Mouse (Mus musculus): ENCODE measurements at regions not wholly inside any gene's neighbourhood (a gene's known extent, or its start where the extent isn't known, plus 50 kb on each side); places are given as distances from the start of the nearest gene placed in this dataset.

- ATAC-seq (ENCODE audit: low FRiP score), result no peak
- no peaks in the 10 kb centered on the region for H3K9me3 ChIP-seq
- 95% methylated on average over 9 of the region's 9 CpGs for WGBS
- no peak overlapping the region for H3K9ac ChIP-seq
- H3K4me2 ChIP-seq, result no peak overlapping the region
- no peaks in the 10 kb centered on the region for H3K4me1 ChIP-seq
- H3K4me3 ChIP-seq (replicated peaks), result no peak overlapping the region
- H3K36me3 ChIP-seq (replicated peaks), result no peaks in the 10 kb centered on the region
- H3K27me3 ChIP-seq, result no peaks in the 10 kb centered on the region
- H3K27ac ChIP-seq, result no peak overlapping the region
Observed at GRCm38 (mm10) chr14:105403256-105403655, 144.9 kb downstream of the Ndfip2 start.

GRCm38 (mm10) chr14:105402556-105402955, 144.2 kb downstream of the Ndfip2 start:
- Histone ChIP-seq H3K36me3 (replicated peaks) (no peaks in the 10 kb centered on the region), H3K27ac (no peak overlapping the region), H3K9ac (no peak overlapping the region), H3K27me3 (no peaks in the 10 kb centered on the region), H3K9me3 (no peaks in the 10 kb centered on the region), H3K4me3 (replicated peaks) (no peak overlapping the region), H3K4me1 (no peaks in the 10 kb centered on the region), H3K4me2 (no peak overlapping the region)
- 95% methylated on average over 10 of the region's 10 CpGs for WGBS
- ATAC-seq (ENCODE audit: low FRiP score), result no peak

GRCm38 (mm10) chr14:105397467-105397866, 139.1 kb downstream of the Ndfip2 start:
- 34% methylated on average over 8 of the region's 8 CpGs for WGBS

GRCm38 (mm10) chr14:105392079-105392813, 133.9 kb downstream of the Ndfip2 start:
- no peak overlapping the region for H3K9ac ChIP-seq
- no peak overlapping the region for H3K4me2 ChIP-seq
- no peak overlapping the region for H3K27ac ChIP-seq
- no peak for ATAC-seq (ENCODE audit: low FRiP score)
- no peak overlapping the region for H3K4me3 ChIP-seq (replicated peaks)
- no peaks in the 10 kb centered on the region for H3K9me3 ChIP-seq
- H3K36me3 ChIP-seq (replicated peaks), result no peaks in the 10 kb centered on the region
- peaks cover 8% of the 10 kb centered on the region; the same call in 1 of the 2 replicates for H3K27me3 ChIP-seq
- H3K4me1 ChIP-seq, result no peaks in the 10 kb centered on the region; the same call in 1 of the 2 replicates
- 87% methylated on average over 21 of the region's 21 CpGs for WGBS

More at GRCm38 (mm10) chr14:105397467-105397866, 139.1 kb downstream of the Ndfip2 start:
- ATAC-seq (ENCODE audit: low FRiP score), result peak; percentile 80; the same call in 1 of the 2 replicates
- no peak overlapping the region for H3K9ac ChIP-seq
- H3K36me3 ChIP-seq (replicated peaks), result no peaks in the 10 kb centered on the region
- H3K4me2 ChIP-seq, result no peak overlapping the region
- H3K4me3 ChIP-seq (replicated peaks), result no peak overlapping the region
- no peaks in the 10 kb centered on the region for H3K9me3 ChIP-seq
- H3K4me1 ChIP-seq, result no peaks in the 10 kb centered on the region; the same call in 1 of the 2 replicates
- peaks cover 8% of the 10 kb centered on the region; the same call in 1 of the 2 replicates for H3K27me3 ChIP-seq
- no peak overlapping the region for H3K27ac ChIP-seq

- Histone ChIP-seq H3K4me1 (no peaks in the 10 kb centered on the region; the same call in 1 of the 2 replicates), H3K4me3 (replicated peaks) (no peak overlapping the region), H3K36me3 (replicated peaks) (no peaks in the 10 kb centered on the region), H3K9me3 (no peaks in the 10 kb centered on the region), H3K27ac (no peak overlapping the region), H3K4me2 (no peak overlapping the region), H3K27me3 (peaks cover 6% of the 10 kb centered on the region; the same call in 1 of the 2 replicates), H3K9ac (no peak overlapping the region)
- WGBS, result 91% methylated on average over 11 of the region's 11 CpGs
- no peak for ATAC-seq (ENCODE audit: low FRiP score)
Observed at GRCm38 (mm10) chr14:105391430-105391829, 133.1 kb downstream of the Ndfip2 start.

- H3K4me1 ChIP-seq, result no peaks in the 10 kb centered on the region
- no peak overlapping the region for H3K4me3 ChIP-seq (replicated peaks)
- H3K27me3 ChIP-seq, result no peaks in the 10 kb centered on the region
- H3K9ac ChIP-seq, result no peak overlapping the region
- ATAC-seq (ENCODE audit: low FRiP score), result no peak
- WGBS, result 75% methylated on average over 4 of the region's 4 CpGs
- H3K4me2 ChIP-seq, result no peak overlapping the region
- no peaks in the 10 kb centered on the region for H3K9me3 ChIP-seq
- H3K27ac ChIP-seq, result no peak overlapping the region
- H3K36me3 ChIP-seq (replicated peaks), result no peaks in the 10 kb centered on the region
Observed at GRCm38 (mm10) chr14:105385119-105385518, 126.7 kb downstream of the Ndfip2 start.

- Histone ChIP-seq H3K4me1 (no peaks in the 10 kb centered on the region), H3K4me2 (no peak overlapping the region), H3K27ac (no peak overlapping the region), H3K36me3 (replicated peaks) (no peaks in the 10 kb centered on the region), H3K27me3 (no peaks in the 10 kb centered on the region), H3K4me3 (replicated peaks) (no peak overlapping the region), H3K9me3 (no peaks in the 10 kb centered on the region), H3K9ac (no peak overlapping the region)
- 83% methylated on average over 5 of the region's 5 CpGs for WGBS
- no peak for ATAC-seq (ENCODE audit: low FRiP score)
Observed at GRCm38 (mm10) chr14:105383382-105383781, 125.0 kb downstream of the Ndfip2 start.

GRCm38 (mm10) chr14:105380101-105380500, 121.7 kb downstream of the Ndfip2 start:
- Histone ChIP-seq H3K36me3 (replicated peaks) (no peaks in the 10 kb centered on the region), H3K27me3 (no peaks in the 10 kb centered on the region), H3K9me3 (no peaks in the 10 kb centered on the region), H3K4me1 (no peaks in the 10 kb centered on the region), H3K9ac (no peak overlapping the region), H3K4me3 (replicated peaks) (no peak overlapping the region), H3K4me2 (no peak overlapping the region), H3K27ac (no peak overlapping the region)
- no peak for ATAC-seq (ENCODE audit: low FRiP score)
- 88% methylated on average over 4 of the region's 4 CpGs for WGBS

GRCm38 (mm10) chr14:105377770-105378169, 119.4 kb downstream of the Ndfip2 start:
- Histone ChIP-seq H3K9ac (no peak overlapping the region), H3K9me3 (no peaks in the 10 kb centered on the region), H3K4me3 (replicated peaks) (no peak overlapping the region), H3K36me3 (replicated peaks) (no peaks in the 10 kb centered on the region), H3K4me2 (no peak overlapping the region), H3K27ac (no peak overlapping the region), H3K4me1 (no peaks in the 10 kb centered on the region), H3K27me3 (no peaks in the 10 kb centered on the region)
- WGBS, result 47% methylated on average over 5 of the region's 5 CpGs
- ATAC-seq (ENCODE audit: low FRiP score), result no peak

- H3K9me3 ChIP-seq, result no peaks in the 10 kb centered on the region
- 83% methylated on average over 4 of the region's 4 CpGs for WGBS
- ATAC-seq (ENCODE audit: low FRiP score), result no peak
Observed at GRCm38 (mm10) chr14:105377035-105377621, 118.8 kb downstream of the Ndfip2 start.

GRCm38 (mm10) chr14:105369637-105370435, 111.5 kb downstream of the Ndfip2 start:
- no peak overlapping the region for H3K9ac ChIP-seq
- ATAC-seq (ENCODE audit: low FRiP score), result no peak
- no peaks in the 10 kb centered on the region; the same call in 1 of the 2 replicates for H3K27me3 ChIP-seq
- no peaks in the 10 kb centered on the region for H3K9me3 ChIP-seq
- H3K4me2 ChIP-seq, result no peak overlapping the region
- 87% methylated on average over 5 of the region's 5 CpGs for WGBS
- H3K4me1 ChIP-seq, result no peaks in the 10 kb centered on the region
- no peak overlapping the region for H3K4me3 ChIP-seq (replicated peaks)
- no peaks in the 10 kb centered on the region for H3K36me3 ChIP-seq (replicated peaks)
- H3K27ac ChIP-seq, result no peak overlapping the region

More at GRCm38 (mm10) chr14:105377035-105377621, 118.8 kb downstream of the Ndfip2 start:
- H3K4me2 ChIP-seq, result no peak overlapping the region
- H3K27me3 ChIP-seq, result no peaks in the 10 kb centered on the region
- no peak overlapping the region for H3K9ac ChIP-seq
- no peak overlapping the region for H3K4me3 ChIP-seq (replicated peaks)
- no peaks in the 10 kb centered on the region for H3K36me3 ChIP-seq (replicated peaks)
- H3K27ac ChIP-seq, result no peak overlapping the region
- no peaks in the 10 kb centered on the region for H3K4me1 ChIP-seq

GRCm38 (mm10) chr14:105360530-105360929, 102.2 kb downstream of the Ndfip2 start:
- H3K27me3 ChIP-seq, result no peaks in the 10 kb centered on the region
- H3K27ac ChIP-seq, result no peak overlapping the region
- H3K9ac ChIP-seq, result no peak overlapping the region
- H3K36me3 ChIP-seq (replicated peaks), result no peaks in the 10 kb centered on the region
- no peaks in the 10 kb centered on the region for H3K9me3 ChIP-seq
- ATAC-seq (ENCODE audit: low FRiP score), result no peak
- 82% methylated on average over 6 of the region's 6 CpGs for WGBS
- no peak overlapping the region for H3K4me2 ChIP-seq
- no peaks in the 10 kb centered on the region for H3K4me1 ChIP-seq
- H3K4me3 ChIP-seq (replicated peaks), result no peak overlapping the region
